Mouse (Mus musculus) embryonic fibroblast, embryonic 13.5 days (primary cell): Measurements from ENCODE around the gene Pla1a.

ENCODE experiments used
- CTCF ChIP-seq: IDR thresholded peaks from 2 replicates; pipeline ENCODE4 v1.5.1; 2011; ENCODE audit warnings: mild to moderate bottlenecking, control low read depth, low read length, moderate library complexity, borderline replicate concordance; ENCODE audit not compliant: insufficient read depth
- POLR2A ChIP-seq: IDR thresholded peaks from 2 replicates; pipeline ENCODE4 v1.6.1; 2011; ENCODE audit warnings: low read depth, mild to moderate bottlenecking, control low read depth, low read length, moderate library complexity

GRCm38 (mm10) chr16:38366231-38366630 is 66.7 kb downstream of the Pla1a start:
- TF ChIP-seq CTCF (no peak), POLR2A (no peak)
